Mouse (Mus musculus) cerebellum, postnatal 14 days (tissue): ENCODE data around the gene Kcnj9.

ENCODE experiments used
- DNase-seq, 2 experiments: peaks; one replicate each; pipeline ENCODE4 v3.0.0; 2021; ENCODE audit warnings: mixed read lengths in 2 of 2

Kcnj9 gene

GRCm38 (mm10) chr1:172329131-172329530 lies at the start of gene Kcnj9:
Gene Kcnj9, minus strand, starts transcription at chr1:172329318.
- peak; percentile 90 to 92 for DNase-seq

- DNase-seq: peak in 1 of 2 experiments; percentile 59
Observed at GRCm38 (mm10) chr1:172376758-172377458, 47.8 kb upstream of the Kcnj9 start.

- peak; percentile 98 to 99 for DNase-seq
Observed at GRCm38 (mm10) chr1:172376198-172376667, 47.1 kb upstream of the Kcnj9 start, which contains the start of gene Pigm. Gene Pigm, plus strand, starts transcription at chr1:172376546.

GRCm38 (mm10) chr1:172368768-172369418 lies 39.8 kb upstream of the Kcnj9 start:
- DNase-seq: peak; percentile 62 to 80

- peak; percentile 70 to 76 for DNase-seq
Observed at GRCm38 (mm10) chr1:172364684-172365083, 35.6 kb upstream of the Kcnj9 start.

- DNase-seq: no peak
Observed at GRCm38 (mm10) chr1:172358341-172358740, 29.2 kb upstream of the Kcnj9 start.

GRCm38 (mm10) chr1:172357550-172357949 lies 28.4 kb upstream of the Kcnj9 start:
- peak; percentile 86 to 88 for DNase-seq

- DNase-seq: no peak
Observed at GRCm38 (mm10) chr1:172355336-172355735, 26.2 kb upstream of the Kcnj9 start.

GRCm38 (mm10) chr1:172352453-172352852 lies 23.3 kb upstream of the Kcnj9 start:
- no peak for DNase-seq

GRCm38 (mm10) chr1:172352001-172352400 lies 22.9 kb upstream of the Kcnj9 start:
- DNase-seq: no peak

- DNase-seq: peak in 1 of 2 experiments; percentile 24
Observed at GRCm38 (mm10) chr1:172349916-172350812, 21.0 kb upstream of the Kcnj9 start.

GRCm38 (mm10) chr1:172349504-172349903 lies 20.4 kb upstream of the Kcnj9 start:
- DNase-seq: no peak

GRCm38 (mm10) chr1:172347382-172347781 lies 18.3 kb upstream of the Kcnj9 start:
- no peak for DNase-seq

- no peak for DNase-seq
Observed at GRCm38 (mm10) chr1:172346707-172347106, 17.6 kb upstream of the Kcnj9 start.

- DNase-seq: no peak
Observed at GRCm38 (mm10) chr1:172344820-172345219, 15.7 kb upstream of the Kcnj9 start.

- no peak for DNase-seq
Observed at GRCm38 (mm10) chr1:172343914-172344313, 14.8 kb upstream of the Kcnj9 start.

- DNase-seq: peak; percentile 46 to 57
Observed at GRCm38 (mm10) chr1:172342729-172343128, 13.6 kb upstream of the Kcnj9 start.

GRCm38 (mm10) chr1:172341386-172341785 lies 12.3 kb upstream of the Kcnj9 start:
- no peak for DNase-seq

GRCm38 (mm10) chr1:172340729-172341321 lies 11.7 kb upstream of the Kcnj9 start, which contains the start of gene Kcnj10:
Gene Kcnj10, plus strand, starts transcription at chr1:172341210.
- DNase-seq: peak; percentile 80 to 87

GRCm38 (mm10) chr1:172337411-172338185 lies 8.5 kb upstream of the Kcnj9 start:
- peak; percentile 51 to 74 for DNase-seq

- no peak for DNase-seq
Observed at GRCm38 (mm10) chr1:172335804-172336203, 6.7 kb upstream of the Kcnj9 start.

- DNase-seq: peak; percentile 52 to 58
Observed at GRCm38 (mm10) chr1:172333512-172333911, 4.4 kb upstream of the Kcnj9 start.
